Mouse (Mus musculus) heart, embryonic 10.5 days (tissue): ENCODE data around the gene Pcgf1. TPM values are rescaled to one million over a fixed set of nuclear protein-coding genes. Genes with fewer than 3 reads are reported as not detected.

Experiments used
- DNase-seq: peaks from one replicate; pipeline ENCODE4 v3.0.0-alpha.2; 2017; ENCODE audit warnings: low spot score
- H3K27ac ChIP-seq: fragments of 300-500 bp; sonication (generic); 2 replicates; pipeline ENCODE4 v1.5.1; 2016; ENCODE audit warnings: mild to moderate bottlenecking
- H3K27me3 ChIP-seq: fragments of 300-500 bp; sonication (generic); 2 replicates; pipeline ENCODE4 v1.6.1; 2016; ENCODE audit warnings: mild to moderate bottlenecking; ENCODE audit not compliant: poor library complexity, insufficient read depth, severe bottlenecking
- H3K36me3 ChIP-seq: fragments of 300-500 bp; sonication (generic); 2 replicates; pipeline ENCODE4 v1.6.1; 2016; ENCODE audit warnings: mild to moderate bottlenecking, moderate library complexity
- H3K4me1 ChIP-seq: fragments of 300-500 bp; sonication (generic); 2 replicates; pipeline ENCODE4 v1.6.1; 2016; ENCODE audit warnings: mild to moderate bottlenecking
- H3K4me3 ChIP-seq: fragments of 300-500 bp; sonication (generic); 2 replicates; pipeline ENCODE4 v1.5.1; 2016; ENCODE audit warnings: mild to moderate bottlenecking, moderate library complexity
- H3K9me3 ChIP-seq: fragments of 300-500 bp; sonication (generic); 2 replicates; pipeline ENCODE4 v1.6.1; 2016; ENCODE audit warnings: mild to moderate bottlenecking, moderate library complexity
- WGBS: fragments of 180-500 bp; shearing (Covaris S2); methylation state at CpG from one replicate; pipeline ENCODE4 v1.1.7; 2016; 5-methylcytosine and 5-hydroxymethylcytosine counted together
- microRNA counts: library from miRNA; unstranded; fragments of <30 nt; microRNA quantifications from one replicate; lab custom pipeline; 2017
- microRNA-seq: library from miRNA; unstranded; fragments of <30 nt; microRNA quantifications from one replicate; pipeline ENCODE4, GENCODE M21; 2017
- polyA plus RNA-seq: library from polyadenylated mRNA; unstranded; fragments of >200 nt; fragmentation: Nextera tagmentation; extraction: Ambion mirVana; gene quantifications from 2 replicates; pipeline ENCODE4 v1.2.1, GENCODE M21; 2016

Gene Pcgf1
- polyA plus RNA-seq, 1 experiment from 2014 or later, result 24.4 TPM

GRCm38 (mm10) chr6:83124851-83125312 lies 47.2 kb downstream of the Pcgf1 start:
- H3K27me3 ChIP-seq, result no peaks in the 10 kb centered on the region
- no peaks in the 10 kb centered on the region for H3K9me3 ChIP-seq
- peaks cover 42% of the 10 kb centered on the region for H3K4me1 ChIP-seq
- WGBS, result under 1% methylated on average over 30 of the region's 30 CpGs
- DNase-seq, result peak; percentile 95
- peak overlapping the region; percentile 78 for H3K4me3 ChIP-seq
- peak overlapping the region; percentile 90 for H3K27ac ChIP-seq
- H3K36me3 ChIP-seq, result no peaks in the 10 kb centered on the region

- no peak for DNase-seq
- no peaks in the 10 kb centered on the region for H3K27me3 ChIP-seq
- H3K4me3 ChIP-seq, result peak within 1 kb of the TSS; percentile 78
- no peaks in the 10 kb centered on the region for H3K36me3 ChIP-seq
- H3K27ac ChIP-seq, result peak within 1 kb of the TSS; percentile 90
- 30% methylated on average over 5 of the region's 5 CpGs for WGBS
- no peaks in the 10 kb centered on the region for H3K9me3 ChIP-seq
- peaks cover 37% of the 10 kb centered on the region for H3K4me1 ChIP-seq
These were observed 47.7 kb downstream of the Pcgf1 start, which contains the start of gene Ino80b for GRCm38 (mm10) chr6:83125331-83125730. Ino80b (minus strand) TSS chr6:83125431.

GRCm38 (mm10) chr6:83127419-83127818 lies 49.8 kb downstream of the Pcgf1 start:
- H3K4me3 ChIP-seq, result no peak overlapping the region
- DNase-seq, result no peak
- peaks cover 24% of the 10 kb centered on the region for H3K4me1 ChIP-seq
- WGBS, result 92% methylated on average over 5 of the region's 5 CpGs
- H3K9me3 ChIP-seq, result no peaks in the 10 kb centered on the region
- no peak overlapping the region for H3K27ac ChIP-seq
- no peaks in the 10 kb centered on the region for H3K36me3 ChIP-seq
- H3K27me3 ChIP-seq, result no peaks in the 10 kb centered on the region

MicroRNAs within 50 kb of the gene (microRNA counts, 519-probe panel; counts per million panel counts)
- microRNA mmu-miR-3470a+mmu-miR-3470b (lab: Ali Mortazavi, UCI), result not detected

Small RNAs within 50 kb of the gene (microRNA-seq; reads per million reads assigned to microRNA genes)
- gene Mir3470a (not detected), gene Mir7040 (not detected)

Other genes starting within 250 kb of the Pcgf1 start
- 0.09 and 0.30 TPM in 2 replicates for gene Sema4f, start 138.1 kb upstream of the Pcgf1 start, polyA plus RNA-seq
- gene M1ap, start 131.0 kb upstream of the Pcgf1 start, polyA plus RNA-seq, result 0.34 and 0.87 TPM in 2 replicates
- gene Dok1, start 44.4 kb upstream of the Pcgf1 start, polyA plus RNA-seq, result 11.3 and 14.8 TPM in 2 replicates
- gene Loxl3, start 43.7 kb upstream of the Pcgf1 start, polyA plus RNA-seq, result 7.6 and 9.8 TPM in 2 replicates
- 154 and 170 TPM in 2 replicates for gene Aup1, start 23.3 kb upstream of the Pcgf1 start, polyA plus RNA-seq
- gene Htra2, start 22.6 kb upstream of the Pcgf1 start, polyA plus RNA-seq, result 100 and 106 TPM in 2 replicates
- gene Dqx1, start 20.0 kb upstream of the Pcgf1 start, polyA plus RNA-seq, result 0.59 and 1.5 TPM in 2 replicates
- 0.27 and 0.63 TPM in 2 replicates for gene Tlx2, start 7.6 kb upstream of the Pcgf1 start, polyA plus RNA-seq
- 0.55 TPM in 1 of 2 replicates, not detected in the other for gene Lbx2, start 8.5 kb downstream of the Pcgf1 start, polyA plus RNA-seq
- gene Ccdc142, start 23.7 kb downstream of the Pcgf1 start, polyA plus RNA-seq, result 1.8 and 2.4 TPM in 2 replicates
- 1.4 and 2.0 TPM in 2 replicates for gene Gm42688, start 23.7 kb downstream of the Pcgf1 start, polyA plus RNA-seq
- gene Mrpl53, start 31.2 kb downstream of the Pcgf1 start, polyA plus RNA-seq, result 157 and 167 TPM in 2 replicates
- gene Mogs, start 37.6 kb downstream of the Pcgf1 start, polyA plus RNA-seq, result 24.5 and 42.5 TPM in 2 replicates
- gene Wbp1, start 43.7 kb downstream of the Pcgf1 start, polyA plus RNA-seq, result 101 and 113 TPM in 2 replicates
- gene Ino80b, start 47.6 kb downstream of the Pcgf1 start, polyA plus RNA-seq, result 11.4 and 16.1 TPM in 2 replicates
- 18.4 and 24.4 TPM in 2 replicates for gene Rtkn, start 57.6 kb downstream of the Pcgf1 start, polyA plus RNA-seq
- gene Wdr54, start 78.5 kb downstream of the Pcgf1 start, polyA plus RNA-seq, result 6.9 and 7.3 TPM in 2 replicates
- 0.23 and 0.50 TPM in 2 replicates for gene 1700003E16Rik, start 78.5 kb downstream of the Pcgf1 start, polyA plus RNA-seq
- gene Dctn1, start 88.1 kb downstream of the Pcgf1 start, polyA plus RNA-seq, result 83.2 and 93.0 TPM in 2 replicates
- gene Slc4a5, start 142.0 kb downstream of the Pcgf1 start, polyA plus RNA-seq, result 0.57 and 0.68 TPM in 2 replicates
- 50.6 and 58.7 TPM in 2 replicates for gene Mthfd2, start 248.0 kb downstream of the Pcgf1 start, polyA plus RNA-seq
- gene Mob1a, start 248.1 kb downstream of the Pcgf1 start, polyA plus RNA-seq, result 42.8 and 50.7 TPM in 2 replicates